Mouse (Mus musculus) ZHBTc4 (cell line): ENCODE data around the gene Them4.
A peak's percentile ranks its signal among the peaks of the same experiment; 100 is the strongest.

Experiments
- DNase-seq: peaks from one replicate; pipeline ENCODE4 v3.0.0-alpha.2; 2011; ENCODE audit warnings: low read depth, low spot score

The Them4 gene

GRCm38 (mm10) chr3:94367511-94367910, 57.6 kb downstream of the Them4 start:
- DNase-seq, result no peak

- DNase-seq, result no peak
These were observed 58.7 kb downstream of the Them4 start for GRCm38 (mm10) chr3:94368631-94369030.

DNA sequence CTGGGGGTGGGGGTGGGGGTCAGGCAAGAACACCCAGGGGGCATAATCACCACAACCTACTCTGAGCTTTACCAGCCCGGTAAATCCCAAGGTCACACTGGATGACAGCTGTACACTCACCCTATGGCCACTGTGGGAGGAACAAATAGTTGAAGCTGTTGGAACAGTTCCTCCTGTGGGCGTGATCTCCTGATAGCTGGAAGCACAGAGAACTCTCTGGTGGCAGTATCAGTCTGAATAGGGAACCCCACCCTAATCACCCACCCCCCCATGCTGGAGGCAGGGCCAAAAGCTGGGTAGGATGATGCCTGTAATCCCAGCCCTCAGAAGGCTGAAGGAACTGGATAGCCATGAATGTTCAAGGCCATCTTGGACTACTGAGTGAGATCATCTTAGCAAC, 59.8 kb downstream of the Them4 start:
- DNase-seq, result peak; percentile 53

GRCm38 (mm10) chr3:94371637-94372036, 61.7 kb downstream of the Them4 start:
- DNase-seq, result peak; percentile 56

GRCm38 (mm10) chr3:94372038-94372437, 62.1 kb downstream of the Them4 start:
- no peak for DNase-seq

- DNase-seq, result no peak
These were observed 62.8 kb downstream of the Them4 start, which contains the start of gene Rorc for GRCm38 (mm10) chr3:94372641-94373040. TSS of gene Rorc (plus strand) at chr3:94372794.

GRCm38 (mm10) chr3:94373090-94373489, 63.2 kb downstream of the Them4 start:
- DNase-seq, result peak; percentile 36

DNA sequence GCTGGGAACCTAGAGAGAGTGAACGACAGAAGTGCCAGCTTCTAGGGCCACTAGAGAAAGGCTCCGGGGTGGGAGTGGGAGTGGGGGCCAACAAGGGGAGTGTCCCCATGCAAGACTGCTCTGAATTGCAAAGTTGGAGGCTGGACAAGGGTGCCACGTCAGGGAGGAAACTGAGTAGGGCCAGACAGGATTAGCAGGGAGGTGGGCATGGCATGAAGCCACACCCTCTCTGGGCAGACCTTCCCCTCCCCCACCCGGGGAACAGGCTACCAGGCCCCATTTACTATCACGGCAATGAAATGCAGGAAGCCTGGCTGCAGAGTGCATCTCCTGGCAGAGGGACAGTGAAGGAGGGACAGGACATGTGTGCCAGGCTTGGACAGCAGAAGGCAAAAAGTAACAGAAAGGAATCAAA, 63.7 kb downstream of the Them4 start:
- DNase-seq, result no peak

GRCm38 (mm10) chr3:94374636-94375035, 64.7 kb downstream of the Them4 start:
- DNase-seq, result no peak

GRCm38 (mm10) chr3:94375146-94375545, 65.3 kb downstream of the Them4 start:
- no peak for DNase-seq

DNA sequence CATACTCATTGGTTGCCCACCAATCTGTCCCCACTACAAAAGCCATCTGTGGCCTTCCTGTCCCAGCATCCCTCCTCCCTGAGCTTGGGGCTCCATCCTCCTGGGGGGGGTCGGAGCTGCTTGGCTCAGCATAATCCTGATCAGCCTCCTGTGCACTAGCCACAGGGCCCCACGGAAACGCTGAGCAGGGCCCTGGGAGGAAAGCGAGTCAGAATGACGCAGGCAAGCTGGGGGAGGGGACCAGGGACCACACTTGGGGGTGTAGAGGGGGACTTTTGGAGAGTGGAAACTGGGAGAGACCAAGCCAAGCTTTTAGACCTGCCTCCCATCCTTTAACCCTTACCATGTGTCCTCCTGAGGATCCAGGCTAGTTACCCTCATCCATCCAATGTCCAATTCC, 66.0 kb downstream of the Them4 start:
- no peak for DNase-seq

DNA sequence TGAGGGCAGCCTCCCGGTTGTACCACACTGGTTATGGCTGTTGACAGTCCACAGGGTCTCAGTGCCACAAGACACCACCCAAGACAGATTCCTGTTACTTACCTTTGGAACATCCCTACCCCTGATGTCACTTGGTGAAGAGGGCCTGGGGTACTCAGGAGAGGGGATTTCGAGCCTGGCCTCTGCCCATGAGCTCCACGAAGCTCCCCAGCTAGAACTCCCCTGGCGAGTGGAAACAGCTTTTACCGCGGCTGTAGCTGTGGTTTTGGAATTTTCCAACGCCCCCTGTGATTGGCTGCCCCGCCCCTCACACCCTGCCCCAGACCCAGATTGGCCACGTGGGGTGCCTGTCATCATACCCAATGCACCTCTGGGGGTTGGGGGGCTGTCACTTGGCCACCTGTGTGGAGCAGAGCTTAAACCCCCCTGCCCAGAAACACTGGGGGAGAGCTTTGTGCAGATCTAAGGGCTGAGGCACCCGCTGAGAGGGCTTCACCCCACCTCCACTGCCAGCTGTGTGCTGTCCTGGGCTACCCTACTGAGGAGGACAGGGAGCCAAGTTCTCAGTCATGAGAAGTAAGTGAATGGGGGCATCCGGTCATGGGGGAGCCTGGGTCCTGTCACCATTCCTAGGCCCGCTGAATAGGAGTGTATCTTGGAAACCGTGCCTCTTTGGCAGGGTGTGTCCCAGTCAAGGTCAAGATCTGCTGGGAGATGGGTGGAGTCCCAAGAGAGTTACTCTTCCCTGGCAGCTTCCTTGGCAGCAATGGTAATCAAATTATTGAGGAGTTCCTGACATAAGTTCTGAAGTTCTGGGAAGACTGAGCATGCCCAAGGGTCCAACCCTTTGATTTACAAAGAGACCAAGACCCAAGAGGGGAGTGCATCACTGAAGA, 67.4 kb downstream of the Them4 start:
- peak; percentile 30 for DNase-seq

GRCm38 (mm10) chr3:94379831-94380510, 70.1 kb downstream of the Them4 start:
- no peak for DNase-seq
